In genomic region chr19:14889794-14890193, GRCm38 (mm10) we compare ENCODE assay signal across 13 mouse cellular contexts.
DNase-seq lines count a peak whose midpoint lies in the region; ATAC-seq and TF ChIP-seq lines count a peak whose summit lies in the region.
"Had no signal": no experiment of that assay in that cellular context is flagged by ENCODE, and none has a peak within 500 bp of the region (broad histone marks: within the 10 kb centered on the region; RNA-seq: fewer than 3 reads in every experiment).

No protein-coding gene starts in this region.

- TF ChIP-seq POLR2A in brain, embryonic 14.5 days (IDR thresholded peaks at IDR 0.05; ENCODE audit: borderline replicate concordance, extremely low read depth, insufficient read depth, insufficient read length, poor library complexity, severe bottlenecking): no peak

- no peak overlapping the region for H3K9ac ChIP-seq in heart, embryonic 12.5 days
- no peak overlapping the region for H3K9ac ChIP-seq in hindbrain, embryonic 11.5 days (ENCODE audit: low read depth, low read length)
- no peak overlapping the region for H3K9ac ChIP-seq in midbrain, embryonic 13.5 days (replicated peaks)

- no peak for ATAC-seq in heart, embryonic 12.5 days (ENCODE audit: insufficient number of reproducible peaks, low FRiP score)
- ATAC-seq in hindbrain, embryonic 11.5 days (ENCODE audit: low FRiP score): peak; percentile 6
- ATAC-seq in midbrain, embryonic 13.5 days: peak; percentile 41
- no peak for ATAC-seq in megakaryocyte progenitor cell, adult 5-6 weeks (replicated peaks; ENCODE audit: poor library complexity)
- no peak for ATAC-seq in cerebellum, adult (ENCODE audit: insufficient number of reproducible peaks, low FRiP score, low TSS enrichment)
- ATAC-seq: inflammation-experienced regulatory T-cells, adult 6 months had no signal

- H3K4me2 ChIP-seq in heart, embryonic 12.5 days: peak overlapping the region; percentile 80
- H3K4me2 ChIP-seq in hindbrain, embryonic 11.5 days (replicated peaks; ENCODE audit: low read depth, low read length): peak overlapping the region; percentile 31
- peak overlapping the region; percentile 59 for H3K4me2 ChIP-seq in midbrain, embryonic 13.5 days (replicated peaks)

- H3K27ac ChIP-seq in heart, embryonic 12.5 days (ENCODE audit: poor library complexity, severe bottlenecking): no peak overlapping the region
- peak overlapping the region; percentile 61 for H3K27ac ChIP-seq in hindbrain, embryonic 11.5 days (ENCODE audit: low read depth, low read length)
- peak overlapping the region; percentile 85 for H3K27ac ChIP-seq in midbrain, embryonic 13.5 days

- H3K27me3 ChIP-seq in heart, embryonic 12.5 days (replicated peaks): peaks cover 38% of the 10 kb centered on the region
- H3K27me3 ChIP-seq in hindbrain, embryonic 11.5 days (ENCODE audit: control insufficient read depth, insufficient read depth, low read length): 0 out of 2 replicates have a peak, but pooled peaks cover 3% of the 10 kb centered on the region
- H3K27me3 ChIP-seq in midbrain, embryonic 13.5 days: peaks cover 22% of the 10 kb centered on the region

- no peak for DNase-seq in heart, adult 18-20 months
- peak; percentile 79 for DNase-seq in brain, embryonic 14.5 days (ENCODE audit: low read depth)
- DNase-seq in hindbrain, embryonic 11.5 days (ENCODE audit: low spot score): no peak
- DNase-seq in cerebellum, adult 11 months: no peak
- DNase-seq: B cell, adult 2 months; gastrocnemius, postnatal 10 days; left cerebral cortex, postnatal 4 days had no signal

- no peaks in the 10 kb centered on the region for H3K9me3 ChIP-seq in heart, embryonic 12.5 days (replicated peaks)
- no peaks in the 10 kb centered on the region for H3K9me3 ChIP-seq in hindbrain, embryonic 11.5 days (ENCODE audit: control insufficient read depth, low read length)
- no peaks in the 10 kb centered on the region for H3K9me3 ChIP-seq in midbrain, embryonic 13.5 days
- H3K9me3 ChIP-seq: megakaryocyte, embryonic 14.5 days had no signal

- H3K36me3 ChIP-seq in heart, embryonic 12.5 days: no peaks in the 10 kb centered on the region
- no peaks in the 10 kb centered on the region for H3K36me3 ChIP-seq in hindbrain, embryonic 11.5 days (ENCODE audit: control insufficient read depth, insufficient read depth, low read length)
- no peaks in the 10 kb centered on the region for H3K36me3 ChIP-seq in midbrain, embryonic 13.5 days

- no peak for TF ChIP-seq CTCF in brain, embryonic 14.5 days (IDR thresholded peaks at IDR 0.05; ENCODE audit: borderline replicate concordance, extremely low read depth, insufficient read depth, insufficient read length)

- 62% methylated on average over 3 of the region's 3 CpGs for WGBS in heart, embryonic 12.5 days
- WGBS in hindbrain, embryonic 11.5 days: 24% methylated on average over 3 of the region's 3 CpGs
- WGBS in midbrain, embryonic 13.5 days: 19% methylated on average over 3 of the region's 3 CpGs

- peaks cover 16% of the 10 kb centered on the region for H3K4me1 ChIP-seq in heart, embryonic 12.5 days (replicated peaks)
- peaks cover 11% of the 10 kb centered on the region for H3K4me1 ChIP-seq in hindbrain, embryonic 11.5 days (replicated peaks; ENCODE audit: control insufficient read depth, insufficient read depth, low read length)
- peaks cover 45% of the 10 kb centered on the region for H3K4me1 ChIP-seq in midbrain, embryonic 13.5 days (replicated peaks)
- H3K4me1 ChIP-seq: megakaryocyte, embryonic 14.5 days had no signal

- H3K4me3 ChIP-seq in heart, embryonic 12.5 days: no peak overlapping the region
- no peak overlapping the region for H3K4me3 ChIP-seq in hindbrain, embryonic 11.5 days (ENCODE audit: low read depth, low read length)
- H3K4me3 ChIP-seq in midbrain, embryonic 13.5 days (replicated peaks): 0 out of 2 replicates have a peak overlapping the region, but pooled peaks have one; percentile 32
- H3K4me3 ChIP-seq: megakaryocyte, embryonic 14.5 days had no signal

Comparison
In these comparisons a context has a peak if more than half of its experiments do, and no peak if none do; other contexts are left out.
1. ATAC-seq: peak in hindbrain, embryonic 11.5 days (single experiment) and midbrain, embryonic 13.5 days (single experiment); none in heart, embryonic 12.5 days (single experiment), megakaryocyte progenitor cell, adult 5-6 weeks (single experiment) and cerebellum, adult (single experiment).
2. Peak in every context shown above with its lines, with median percentiles within 50 percentile points of each other: H3K4me2 ChIP-seq.